Mouse (Mus musculus): ENCODE results near the gene Olfr1465.

Gene Olfr1465

GRCm38 (mm10) chr19:13315441-13315840 is at the start of gene Olfr1465:
Olfr1465 (minus strand) TSS chr19:13315541.
- no peak for DNase-seq (ENCODE audit: low spot score in 2 of 2)

- no peak for DNase-seq (ENCODE audit: low spot score in 2 of 2)
Observed at GRCm38 (mm10) chr19:13361936-13362335, 46.6 kb upstream of the Olfr1465 start, which contains the start of gene Olfr1467. Olfr1467 (plus strand) TSS chr19:13362236.

- DNase-seq (ENCODE audit: low spot score in 2 of 2) = no peak
Observed at GRCm38 (mm10) chr19:13338562-13338961, 23.2 kb upstream of the Olfr1465 start, which contains the start of gene Olfr1466. Olfr1466 (plus strand) TSS chr19:13338862.
